Mouse (Mus musculus): ENCODE measurements around the gene Sumf2. TPM values are rescaled to one million over a fixed set of nuclear protein-coding genes. Genes with fewer than 3 reads are reported as not detected.
A peak's percentile ranks its signal among the peaks of the same experiment; 100 is the strongest.
"Not testable (repeated sequence)": the region's sequence is repeated elsewhere in the genome, so short reads cannot be mapped to it uniquely, and the experiment has no call there.

Gene Sumf2
- polyA plus RNA-seq, 1 experiment from 2014 or later, result 48.8 TPM

DNA sequence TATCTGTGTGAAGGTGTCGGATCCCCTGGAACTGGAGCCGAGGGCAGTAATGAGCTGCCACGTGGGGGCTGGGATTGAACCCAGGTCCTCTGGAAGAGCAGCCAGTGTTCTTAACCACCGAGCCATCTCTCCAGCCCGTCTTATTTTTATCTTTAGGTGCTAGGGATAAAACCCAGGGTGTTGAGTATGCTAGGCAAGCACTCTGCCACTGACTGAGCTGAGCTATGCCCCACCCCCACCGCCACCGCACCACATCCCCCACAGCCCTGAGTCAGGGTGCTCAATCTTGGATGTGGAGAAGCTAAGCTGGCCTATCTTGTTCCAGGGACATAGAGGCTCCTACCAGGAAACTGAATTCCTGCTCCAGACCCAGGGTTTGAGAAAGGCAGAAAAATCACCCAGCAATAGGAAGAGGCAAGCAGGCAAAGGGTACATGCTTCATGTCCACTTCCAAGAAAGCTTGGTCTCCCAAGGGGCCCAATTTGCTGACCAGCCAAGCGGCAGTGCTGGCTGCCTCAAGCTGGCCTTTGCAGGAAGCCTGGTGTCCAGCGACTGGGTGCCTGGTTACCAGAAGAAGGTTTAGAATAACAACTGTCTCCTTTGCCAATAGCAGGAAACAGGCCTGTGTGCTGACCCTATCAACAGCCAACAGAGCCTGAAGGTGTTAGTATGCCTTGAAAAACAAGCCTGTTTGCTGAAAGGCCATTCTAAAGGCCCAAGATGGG, 31.1 kb downstream of the Sumf2 start:
- no peaks in the 10 kb centered on the region for H3K27me3 ChIP-seq (ENCODE audit: low read depth, poor library complexity, severe bottlenecking)
- H3K27ac ChIP-seq (replicated peaks), result no peak overlapping the region
- H3K36me3 ChIP-seq, result peaks cover 31% of the 10 kb centered on the region
- 77% methylated on average over 9 of the region's 9 CpGs for WGBS
- H3K4me1 ChIP-seq, result no peaks in the 10 kb centered on the region
- H3K4me3 ChIP-seq, result no peak overlapping the region
- 0 out of 2 replicates have a peak, but pooled peaks cover 2% of the 10 kb centered on the region for H3K9me3 ChIP-seq (replicated peaks)
- no peak for DNase-seq (ENCODE audit: low spot score)

DNA sequence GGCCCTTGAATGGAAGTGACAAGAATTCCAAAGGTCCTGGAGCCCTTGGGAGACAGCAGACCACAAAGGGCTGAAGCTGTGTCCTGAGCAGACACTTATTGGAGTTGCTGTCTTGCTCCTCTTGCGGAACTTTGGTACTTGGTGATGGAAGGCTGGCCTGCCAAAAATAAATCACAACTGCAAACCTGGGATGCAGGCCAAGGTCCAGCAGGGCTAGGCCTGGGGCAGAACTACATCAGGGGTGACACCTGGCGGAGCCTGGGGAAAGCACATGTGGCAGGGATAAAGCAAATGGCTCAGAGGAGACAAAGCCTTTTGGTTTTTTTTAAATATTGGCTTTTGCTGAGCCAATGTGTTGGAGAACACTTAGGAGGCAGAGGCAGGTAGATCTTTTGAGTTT, 32.2 kb downstream of the Sumf2 start:
- Histone ChIP-seq H3K4me3 (no peak overlapping the region), H3K27me3 (ENCODE audit: low read depth, poor library complexity, severe bottlenecking) (no peaks in the 10 kb centered on the region), H3K36me3 (peaks cover 39% of the 10 kb centered on the region), H3K27ac (replicated peaks) (no peak overlapping the region), H3K4me1 (no peaks in the 10 kb centered on the region), H3K9me3 (replicated peaks) (0 out of 2 replicates have a peak, but pooled peaks cover 2% of the 10 kb centered on the region)
- WGBS, result 67% methylated on average over 2 of the region's 2 CpGs
- peak; percentile 35 for DNase-seq (ENCODE audit: low spot score)

DNA sequence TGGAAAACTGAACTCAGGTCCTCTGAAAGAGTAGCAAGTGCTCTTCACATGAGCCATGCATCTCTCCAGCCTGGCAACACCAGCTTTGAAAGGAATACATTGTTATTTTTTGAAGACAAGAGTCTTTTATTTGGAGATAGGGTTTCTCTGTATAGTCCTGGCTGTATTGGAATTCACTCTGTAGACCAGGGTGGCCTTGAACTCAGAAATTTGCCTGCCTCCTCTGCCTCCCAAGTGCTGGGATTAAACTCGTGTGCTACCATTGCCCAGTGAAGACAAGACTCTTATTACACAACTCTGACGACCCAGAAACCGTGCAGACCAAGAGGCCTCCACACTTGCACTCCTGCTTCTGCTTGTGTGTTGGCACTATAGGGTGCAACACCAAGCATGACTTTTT, 33.1 kb downstream of the Sumf2 start:
- WGBS, result 79% methylated on average over 3 of the region's 3 CpGs
- H3K9me3 ChIP-seq (replicated peaks), result 0 out of 2 replicates have a peak, but pooled peaks cover 2% of the 10 kb centered on the region
- H3K4me3 ChIP-seq, result no peak overlapping the region
- H3K27ac ChIP-seq (replicated peaks), result no peak overlapping the region
- no peaks in the 10 kb centered on the region for H3K4me1 ChIP-seq
- H3K36me3 ChIP-seq, result peaks cover 48% of the 10 kb centered on the region
- no peak for DNase-seq (ENCODE audit: low spot score)
- no peaks in the 10 kb centered on the region for H3K27me3 ChIP-seq (ENCODE audit: low read depth, poor library complexity, severe bottlenecking)

DNA sequence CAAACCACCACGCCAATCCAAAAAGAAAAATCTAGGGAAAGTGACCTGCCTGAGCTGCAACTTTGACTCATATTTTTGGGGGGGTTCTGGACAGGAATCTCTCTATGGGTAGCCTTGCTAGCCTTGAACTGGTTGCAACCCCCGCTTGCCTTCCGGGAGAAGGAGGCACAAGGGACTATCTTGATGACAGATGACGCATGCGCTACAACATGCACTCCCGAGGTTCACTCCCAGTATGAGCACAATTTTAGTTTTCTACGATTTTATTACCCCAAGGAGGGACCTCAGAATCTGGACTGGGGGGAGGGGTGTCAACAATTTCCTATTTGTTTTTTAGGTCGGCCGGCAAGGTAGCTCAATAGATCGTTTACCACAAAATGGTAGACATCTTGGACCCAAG, 39.5 kb downstream of the Sumf2 start:
- no peak for DNase-seq (ENCODE audit: low spot score)
- no peaks in the 10 kb centered on the region for H3K27me3 ChIP-seq (ENCODE audit: low read depth, poor library complexity, severe bottlenecking)
- H3K27ac ChIP-seq (replicated peaks), result peak overlapping the region; percentile 91
- WGBS, result 61% methylated on average over 10 of the region's 10 CpGs
- peaks cover 22% of the 10 kb centered on the region for H3K4me1 ChIP-seq
- peak overlapping the region; percentile 82 for H3K4me3 ChIP-seq
- no peaks in the 10 kb centered on the region for H3K9me3 ChIP-seq (replicated peaks)
- peaks cover 40% of the 10 kb centered on the region for H3K36me3 ChIP-seq

DNA sequence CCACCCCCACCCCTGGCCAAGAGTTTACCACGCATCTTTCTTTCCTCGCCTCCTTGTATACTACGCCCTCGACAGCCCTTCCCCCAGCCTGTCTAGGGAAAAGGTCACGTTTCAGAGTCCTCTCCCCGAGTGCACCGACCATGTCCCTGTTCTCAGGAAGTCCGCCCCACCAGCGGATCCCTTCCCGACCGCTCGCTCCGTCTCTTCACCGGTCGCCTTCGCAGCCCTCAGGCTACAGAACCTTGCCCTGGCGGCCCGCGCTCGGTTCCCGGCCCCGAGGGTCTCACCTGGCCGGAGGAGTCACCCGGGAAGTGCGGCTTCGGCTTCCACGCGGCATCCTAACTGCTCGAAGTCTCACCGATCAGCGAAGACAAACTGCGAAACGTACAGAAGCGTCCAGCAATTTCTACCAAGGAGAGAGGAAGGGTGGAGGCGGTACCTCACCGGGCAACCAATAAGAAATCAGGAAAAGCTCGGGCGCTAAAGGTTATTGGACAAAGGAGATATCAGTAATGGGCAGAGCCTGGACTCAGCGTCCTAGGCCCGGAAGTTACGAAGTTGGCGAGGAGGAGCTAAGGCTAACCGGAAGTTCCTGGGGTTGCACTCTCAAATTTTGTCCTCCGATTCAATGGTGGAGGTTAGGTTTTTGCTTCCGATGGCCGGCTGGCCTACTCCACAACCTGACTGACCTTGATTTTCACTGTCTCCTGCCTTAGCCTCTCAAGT, 40.3 kb downstream of the Sumf2 start, which contains the start of gene Chchd2:
Chchd2 (minus strand) TSS at position 560 of the 726 bp plus-strand sequence.
- peak within 1 kb of the TSS; percentile 91 for H3K27ac ChIP-seq (replicated peaks)
- no peaks in the 10 kb centered on the region for H3K9me3 ChIP-seq (replicated peaks)
- H3K36me3 ChIP-seq, result peaks cover 32% of the 10 kb centered on the region
- H3K4me1 ChIP-seq, result peaks cover 22% of the 10 kb centered on the region
- no peaks in the 10 kb centered on the region for H3K27me3 ChIP-seq (ENCODE audit: low read depth, poor library complexity, severe bottlenecking)
- WGBS, result under 1% methylated on average over 46 of the region's 46 CpGs
- DNase-seq (ENCODE audit: low spot score), result peak; percentile 93
- peak within 1 kb of the TSS; percentile 82 for H3K4me3 ChIP-seq

DNA sequence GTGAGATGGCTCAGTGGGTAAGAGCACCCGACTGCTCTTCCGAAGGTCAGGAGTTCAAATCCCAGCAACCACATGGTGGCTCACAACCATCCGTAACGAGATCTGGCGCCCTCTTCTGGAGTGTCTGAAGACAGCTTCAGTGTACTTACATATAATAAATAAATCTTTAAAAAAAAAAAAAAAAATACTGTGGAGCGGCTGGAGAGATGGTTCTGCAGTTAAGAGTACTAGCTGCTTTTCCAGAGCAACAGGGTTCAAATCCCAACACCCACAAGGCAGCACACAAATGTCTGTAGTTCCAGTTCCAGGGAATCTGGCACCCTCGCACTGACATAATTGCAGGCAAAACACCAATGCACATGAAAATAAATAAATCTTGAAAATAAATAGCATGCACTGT, 43.6 kb downstream of the Sumf2 start:
- peaks cover 23% of the 10 kb centered on the region for H3K4me1 ChIP-seq
- not testable (repeated sequence) for DNase-seq (ENCODE audit: low spot score); H3K4me3 ChIP-seq; H3K27ac ChIP-seq (replicated peaks); H3K36me3 ChIP-seq; H3K9me3 ChIP-seq (replicated peaks); H3K27me3 ChIP-seq (ENCODE audit: low read depth, poor library complexity, severe bottlenecking)
- 69% methylated on average over 7 of the region's 7 CpGs for WGBS

DNA sequence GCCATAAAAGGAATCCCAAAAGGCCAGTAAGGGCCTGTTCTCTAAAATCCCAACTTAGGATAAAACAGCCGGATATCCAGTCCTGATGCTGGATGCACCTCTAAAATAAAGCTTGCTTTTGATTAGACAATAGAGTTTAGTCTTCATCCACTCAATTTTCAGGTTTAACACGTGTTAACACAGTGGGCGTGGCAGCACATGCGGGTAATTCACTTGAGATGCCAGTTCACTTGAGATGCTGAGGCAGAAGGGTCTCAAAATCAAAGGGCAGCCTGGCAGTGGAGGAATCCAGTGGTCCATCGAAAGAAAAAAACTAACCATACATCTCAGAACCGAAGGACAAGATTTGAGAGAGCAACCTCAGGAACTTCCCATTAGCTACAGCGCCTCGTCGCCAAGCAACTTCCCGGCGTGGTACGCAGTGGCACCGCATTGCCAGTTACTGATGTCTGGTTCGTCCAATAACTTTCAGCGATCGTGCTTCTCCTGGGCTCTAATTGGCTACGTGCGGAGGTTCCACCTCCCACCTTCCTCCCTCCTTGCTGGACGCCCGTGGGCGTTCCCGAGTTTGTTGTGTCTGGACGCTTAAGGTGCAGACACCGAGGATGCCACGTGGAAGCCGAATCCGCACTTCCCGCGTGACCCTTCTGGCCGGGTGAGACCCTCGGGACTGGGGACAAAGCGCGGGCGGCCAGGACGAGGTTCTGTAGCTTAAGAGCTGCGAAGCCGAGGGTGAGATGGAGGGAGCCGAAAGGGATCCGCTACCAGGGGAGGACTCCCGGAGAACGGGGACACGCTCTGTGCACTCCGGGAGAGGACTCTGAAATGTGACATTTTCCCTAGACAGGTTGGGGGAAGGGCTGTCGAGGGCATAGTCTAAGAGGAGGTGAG, 48.7 kb downstream of the Sumf2 start, which contains the start of gene Zbed5:
Zbed5 (plus strand) TSS at position 526 of the 891 bp plus-strand sequence.
- no peaks in the 10 kb centered on the region for H3K36me3 ChIP-seq
- DNase-seq (ENCODE audit: low spot score), result peak; percentile 89
- H3K27me3 ChIP-seq (ENCODE audit: low read depth, poor library complexity, severe bottlenecking), result no peaks in the 10 kb centered on the region
- WGBS, result 3% methylated on average over 44 of the region's 44 CpGs
- H3K9me3 ChIP-seq (replicated peaks), result no peaks in the 10 kb centered on the region
- H3K4me3 ChIP-seq, result peak within 1 kb of the TSS; percentile 61
- peak within 1 kb of the TSS; percentile 46 for H3K27ac ChIP-seq (replicated peaks)
- H3K4me1 ChIP-seq, result peaks cover 15% of the 10 kb centered on the region

DNA sequence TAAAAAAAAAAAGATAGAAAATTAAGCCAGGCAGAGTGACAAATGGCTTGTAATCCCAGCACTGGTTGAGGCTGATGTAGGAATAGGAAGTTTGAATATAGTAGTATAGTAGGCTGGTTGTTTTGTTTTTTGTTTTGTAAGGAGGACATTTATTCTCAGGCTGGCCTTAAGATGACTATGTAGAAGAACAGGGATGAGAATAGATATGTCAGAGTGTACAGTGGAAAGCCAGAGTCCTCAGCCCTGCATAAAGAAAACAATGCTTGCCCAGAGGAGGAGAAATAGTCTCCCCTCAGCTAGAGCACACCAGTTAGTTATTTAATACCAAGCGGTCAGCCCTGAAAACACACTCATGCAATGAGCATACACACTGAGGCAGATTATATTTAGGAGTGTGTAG, 51.7 kb downstream of the Sumf2 start, which contains the start of gene Phkg1:
Phkg1 (minus strand) TSS at position 101 of the 400 bp plus-strand sequence.
- no peaks in the 10 kb centered on the region for H3K27me3 ChIP-seq (ENCODE audit: low read depth, poor library complexity, severe bottlenecking)
- no peak for DNase-seq (ENCODE audit: low spot score)
- 98% methylated on average over 1 of the region's 1 CpGs for WGBS
- H3K27ac ChIP-seq (replicated peaks), result no peak within 1 kb of the TSS
- H3K9me3 ChIP-seq (replicated peaks), result no peaks in the 10 kb centered on the region
- peaks cover 8% of the 10 kb centered on the region; the same call in 1 of the 2 replicates for H3K36me3 ChIP-seq
- peaks cover 15% of the 10 kb centered on the region for H3K4me1 ChIP-seq
- H3K4me3 ChIP-seq, result no peak within 1 kb of the TSS

DNA sequence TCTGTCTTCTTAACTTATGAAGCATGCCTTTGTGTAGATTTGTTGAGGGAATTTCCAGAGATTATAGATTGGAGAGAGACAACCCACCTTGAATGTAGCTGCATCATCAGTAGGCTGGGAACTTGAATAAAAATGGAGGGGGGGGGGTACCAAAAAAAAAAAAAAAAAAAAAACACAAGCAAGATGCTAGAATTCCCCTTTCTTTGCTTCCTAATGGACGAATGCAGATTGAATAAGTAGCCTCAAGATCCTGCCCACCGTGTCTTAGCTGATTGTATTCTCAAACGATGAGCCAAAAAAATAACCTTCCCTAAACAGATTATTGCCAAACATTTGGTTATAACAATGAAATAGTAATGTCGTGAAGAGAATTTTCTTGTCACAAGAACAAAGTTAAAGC, 61.0 kb downstream of the Sumf2 start:
- DNase-seq (ENCODE audit: low spot score), result no peak
- no peaks in the 10 kb centered on the region for H3K36me3 ChIP-seq
- H3K9me3 ChIP-seq (replicated peaks), result no peaks in the 10 kb centered on the region
- H3K27me3 ChIP-seq (ENCODE audit: low read depth, poor library complexity, severe bottlenecking), result peaks cover 12% of the 10 kb centered on the region
- H3K4me1 ChIP-seq, result peaks cover 17% of the 10 kb centered on the region
- peak overlapping the region; percentile 93 for H3K27ac ChIP-seq (replicated peaks)
- H3K4me3 ChIP-seq, result peak overlapping the region; percentile 79
- 31% methylated on average over 4 of the region's 4 CpGs for WGBS

DNA sequence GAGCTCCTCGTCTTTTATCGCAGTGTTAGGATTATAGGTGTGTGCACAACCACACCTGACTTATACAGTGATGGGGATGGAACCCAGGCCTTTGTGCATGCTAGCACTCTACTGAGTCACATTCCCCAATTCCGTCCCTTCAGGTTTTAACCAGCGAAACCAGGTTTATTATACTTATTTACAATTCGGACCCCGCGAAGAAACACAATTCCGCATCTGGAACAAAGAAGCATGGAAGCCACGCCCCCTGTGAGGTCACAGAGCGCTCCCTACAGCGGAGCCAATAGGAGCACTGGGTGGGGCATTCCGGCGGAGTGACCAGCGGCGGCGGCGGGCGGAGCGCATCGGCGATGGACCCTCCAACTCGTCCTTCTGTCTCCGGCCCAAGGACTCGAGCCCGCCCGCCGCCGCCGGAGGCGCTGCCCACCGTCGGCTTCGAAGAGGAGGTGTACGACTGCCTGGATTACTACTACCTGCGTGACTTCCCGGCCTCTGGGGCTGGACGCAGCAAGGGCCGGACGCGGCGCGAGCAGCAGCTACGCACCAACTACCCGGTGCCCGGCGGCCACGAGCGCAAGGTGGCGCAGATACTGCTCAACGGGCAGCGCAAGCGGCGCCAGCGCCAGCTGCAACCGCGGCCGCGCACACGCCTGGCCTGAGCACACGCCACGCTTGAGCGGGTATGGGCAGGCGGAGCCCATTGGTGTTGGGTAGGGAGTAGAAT, 61.6 kb downstream of the Sumf2 start, which contains the start of gene Nupr1l:
Nupr1l (plus strand) TSS at position 299 of the 724 bp plus-strand sequence.
- H3K9me3 ChIP-seq (replicated peaks), result no peaks in the 10 kb centered on the region
- H3K27ac ChIP-seq (replicated peaks), result peak within 1 kb of the TSS; percentile 93
- WGBS, result under 1% methylated on average over 63 of the region's 63 CpGs
- H3K4me1 ChIP-seq, result peaks cover 17% of the 10 kb centered on the region
- peak within 1 kb of the TSS; percentile 79 for H3K4me3 ChIP-seq
- H3K36me3 ChIP-seq, result no peaks in the 10 kb centered on the region
- peaks cover 12% of the 10 kb centered on the region for H3K27me3 ChIP-seq (ENCODE audit: low read depth, poor library complexity, severe bottlenecking)
- peak; percentile 97 for DNase-seq (ENCODE audit: low spot score)

DNA sequence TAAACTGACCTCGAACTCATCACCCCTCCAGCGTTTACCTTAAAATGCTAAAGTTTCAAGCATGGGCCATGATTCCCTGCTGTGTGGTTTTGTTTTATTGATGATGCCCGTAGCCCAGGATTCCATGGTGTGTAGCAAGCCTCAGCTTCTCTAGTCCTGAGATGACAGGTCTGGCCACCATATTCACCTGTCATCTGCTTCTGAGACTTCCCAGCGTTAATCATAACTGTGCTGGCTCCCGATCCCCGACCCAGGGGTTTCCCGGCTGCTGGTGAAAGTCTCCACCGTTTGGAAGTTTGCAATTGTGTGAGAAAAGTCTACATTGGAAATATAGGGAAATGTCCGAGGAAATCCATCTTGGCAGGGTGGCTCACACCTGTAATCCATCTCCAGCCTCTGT, 62.4 kb downstream of the Sumf2 start:
- 72% methylated on average over 9 of the region's 9 CpGs for WGBS
- peaks cover 12% of the 10 kb centered on the region for H3K27me3 ChIP-seq (ENCODE audit: low read depth, poor library complexity, severe bottlenecking)
- peaks cover 17% of the 10 kb centered on the region for H3K4me1 ChIP-seq
- H3K9me3 ChIP-seq (replicated peaks), result no peaks in the 10 kb centered on the region
- peak overlapping the region; percentile 79 for H3K4me3 ChIP-seq
- no peak for DNase-seq (ENCODE audit: low spot score)
- H3K36me3 ChIP-seq, result no peaks in the 10 kb centered on the region
- peak overlapping the region; percentile 93 for H3K27ac ChIP-seq (replicated peaks)

DNA sequence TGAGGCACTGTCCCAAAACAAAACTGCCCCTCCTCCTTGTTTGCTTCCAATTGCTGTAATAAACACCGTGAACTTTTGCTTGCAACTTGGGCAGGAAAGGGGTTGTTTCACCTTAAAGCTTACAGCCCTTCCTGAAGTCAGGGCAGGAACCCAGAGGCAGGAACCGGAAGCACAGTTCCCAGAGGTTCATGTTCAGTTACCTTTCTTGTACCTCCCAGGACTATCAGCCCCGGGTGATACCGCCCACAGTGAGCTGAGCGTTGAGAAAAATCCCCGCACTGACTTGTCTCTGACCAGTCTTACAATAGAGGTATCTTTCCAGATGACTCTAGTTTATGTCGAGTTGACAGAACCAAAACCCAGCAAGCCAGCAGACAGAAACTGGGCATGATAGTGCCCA, 62.8 kb downstream of the Sumf2 start:
- 82% methylated on average over 7 of the region's 7 CpGs for WGBS
- Histone ChIP-seq H3K4me3 (no peak overlapping the region), H3K27ac (replicated peaks) (no peak overlapping the region), H3K9me3 (replicated peaks) (no peaks in the 10 kb centered on the region), H3K27me3 (ENCODE audit: low read depth, poor library complexity, severe bottlenecking) (peaks cover 12% of the 10 kb centered on the region), H3K36me3 (no peaks in the 10 kb centered on the region), H3K4me1 (peaks cover 17% of the 10 kb centered on the region)
- no peak for DNase-seq (ENCODE audit: low spot score)
